Mouse (Mus musculus): Measurements from ENCODE around the gene Olfr503.

DNA sequence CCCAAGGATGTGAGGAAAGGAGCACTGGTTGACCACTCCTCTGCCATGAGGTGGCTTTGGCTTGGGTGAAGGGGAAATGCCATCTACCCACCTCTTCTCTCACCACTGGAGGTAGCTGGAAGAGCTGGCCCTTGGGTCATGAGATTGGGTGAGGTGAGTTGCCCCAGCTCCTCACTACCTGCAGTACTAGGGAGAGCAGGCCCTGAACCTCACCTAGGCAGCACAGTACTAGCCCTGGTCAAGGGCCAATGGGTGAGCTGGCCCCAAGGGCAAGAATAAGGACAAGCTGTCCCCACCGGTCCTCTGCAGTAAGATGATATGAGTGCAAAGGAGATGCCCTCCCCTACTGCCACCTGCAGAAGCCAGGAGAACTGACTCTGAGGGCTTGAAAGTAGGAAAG is 45.5 kb downstream of the Olfr503 start:
- TF ChIP-seq CTCF (IDR thresholded peaks at IDR 0.05; ENCODE audit: borderline replicate concordance, insufficient read depth, low read depth, low read length) (no peak), POLR2A (IDR thresholded peaks at IDR 0.05; ENCODE audit: borderline replicate concordance, insufficient read depth, low read length) (no peak)

Measured in cerebellum, adult 2 months (tissue).